Mouse (Mus musculus): ENCODE data around the gene Ism1. TPM values are rescaled to one million over a fixed set of nuclear protein-coding genes. Genes with fewer than 3 reads are reported as not detected.

The Ism1 gene
- total and polyA plus RNA-seq, 2 experiments: 0.15 TPM; not detected in 1

DNA sequence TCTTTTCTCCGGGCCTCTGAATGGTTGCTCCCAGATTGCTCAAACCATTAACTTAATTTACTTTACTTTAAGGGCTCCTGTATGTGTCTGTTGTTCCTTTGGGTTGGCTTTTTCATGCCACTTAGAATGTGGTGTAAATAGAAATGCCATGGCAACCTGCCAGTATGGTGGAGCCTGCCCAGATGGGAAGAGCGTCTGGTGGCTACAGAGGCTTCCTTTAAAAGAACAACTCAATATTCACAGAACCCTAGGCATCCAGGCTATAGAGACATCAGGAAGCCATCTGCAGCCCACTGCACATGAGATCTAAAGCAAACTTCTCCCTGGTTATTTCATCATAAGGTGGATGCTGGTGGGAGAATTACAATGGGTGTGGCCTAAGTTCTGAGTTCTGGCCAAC is 18.6 kb downstream of the Ism1 start:
- H3K27me3 ChIP-seq (ENCODE audit: control insufficient read depth, insufficient read depth, low read length): no peaks in the 10 kb centered on the region
- H3K9ac ChIP-seq (ENCODE audit: low read depth, low read length): no peak overlapping the region
- no peak overlapping the region for H3K27ac ChIP-seq (replicated peaks; ENCODE audit: insufficient read depth, low read depth, low read length)
- TF ChIP-seq POLR2A (IDR thresholded peaks at IDR 0.05; ENCODE audit: extremely low read depth, insufficient read depth, low read length) (no peak), CTCF (IDR thresholded peaks at IDR 0.05; ENCODE audit: low read depth, low read length) (no peak)
- no peak for DNase-seq (ENCODE audit: extremely low read depth, low read depth, low spot score)
- no peaks in the 10 kb centered on the region for H3K79me2 ChIP-seq (ENCODE audit: control insufficient read depth, insufficient read depth, low read length)
- no peaks in the 10 kb centered on the region for H3K36me3 ChIP-seq (ENCODE audit: control insufficient read depth, insufficient read depth, low read length)
- WGBS: 79% methylated on average over 2 of the region's 2 CpGs
- no peak overlapping the region for H3K4me3 ChIP-seq (ENCODE audit: insufficient read depth, low read depth, low read length)
- no peaks in the 10 kb centered on the region for H3K4me1 ChIP-seq (ENCODE audit: control insufficient read depth, insufficient read depth, low read length)

DNA sequence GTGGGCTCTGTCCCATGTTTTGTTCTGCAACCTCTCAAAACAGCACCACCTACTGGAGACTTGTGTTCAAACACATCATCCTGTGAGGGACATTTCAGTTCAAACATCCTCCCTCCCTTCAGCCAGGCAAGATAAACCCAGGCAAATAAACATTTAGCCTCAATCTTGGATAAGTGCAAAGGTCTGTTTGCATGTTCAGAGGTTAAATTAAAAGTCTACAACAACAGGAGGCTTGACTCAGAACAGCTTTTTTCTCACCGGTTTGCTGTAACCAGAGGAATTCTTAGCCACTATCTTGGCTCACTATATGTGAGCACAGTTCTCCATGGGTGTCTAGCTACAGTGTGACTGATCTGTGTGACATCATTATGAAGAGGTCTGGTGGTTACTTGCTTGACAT is 22.6 kb downstream of the Ism1 start:
- peak; percentile 67 for DNase-seq (ENCODE audit: extremely low read depth, low read depth, low spot score)
- H3K27ac ChIP-seq (replicated peaks; ENCODE audit: insufficient read depth, low read depth, low read length): 0 out of 2 replicates have a peak overlapping the region, but pooled peaks have one; percentile 44
- no peak overlapping the region for H3K9ac ChIP-seq (ENCODE audit: low read depth, low read length)
- TF ChIP-seq CTCF (IDR thresholded peaks at IDR 0.05; ENCODE audit: low read depth, low read length): 0 out of 2 replicates have a peak, but pooled peaks have one; percentile 6
- TF ChIP-seq POLR2A (IDR thresholded peaks at IDR 0.05; ENCODE audit: extremely low read depth, insufficient read depth, low read length): no peak
- H3K36me3 ChIP-seq (ENCODE audit: control insufficient read depth, insufficient read depth, low read length): no peaks in the 10 kb centered on the region
- 28% methylated on average over 1 of the region's 1 CpGs for whole genome bisulfite sequencing
- no peaks in the 10 kb centered on the region for H3K79me2 ChIP-seq (ENCODE audit: control insufficient read depth, insufficient read depth, low read length)
- H3K4me1 ChIP-seq (ENCODE audit: control insufficient read depth, insufficient read depth, low read length): no peaks in the 10 kb centered on the region
- H3K4me3 ChIP-seq (ENCODE audit: insufficient read depth, low read depth, low read length): no peak overlapping the region
- no peaks in the 10 kb centered on the region for H3K27me3 ChIP-seq (ENCODE audit: control insufficient read depth, insufficient read depth, low read length)

DNA sequence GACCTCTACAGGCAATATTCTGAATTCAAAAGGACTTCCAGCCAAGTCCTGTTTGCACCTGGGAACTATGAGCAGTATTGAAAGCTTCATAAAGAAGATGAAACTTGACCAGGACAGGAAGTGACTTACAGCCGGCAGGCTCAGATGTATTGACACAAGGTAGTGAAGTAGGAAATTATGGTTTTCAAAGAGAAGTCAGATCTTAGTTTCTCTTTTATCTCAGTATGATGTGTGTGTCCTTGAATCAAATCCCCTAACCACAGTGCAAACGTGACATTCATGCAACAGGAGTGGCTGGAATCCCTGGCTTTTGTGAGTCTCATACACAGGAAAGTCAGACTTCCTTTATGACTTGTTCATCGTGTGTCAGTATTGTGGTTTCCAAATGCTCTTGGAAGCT is 27.0 kb downstream of the Ism1 start:
- Histone ChIP-seq H3K36me3 (ENCODE audit: control insufficient read depth, insufficient read depth, low read length) (no peaks in the 10 kb centered on the region), H3K79me2 (ENCODE audit: control insufficient read depth, insufficient read depth, low read length) (no peaks in the 10 kb centered on the region), H3K4me3 (ENCODE audit: insufficient read depth, low read depth, low read length) (no peak overlapping the region), H3K27me3 (ENCODE audit: control insufficient read depth, insufficient read depth, low read length) (no peaks in the 10 kb centered on the region), H3K27ac (replicated peaks; ENCODE audit: insufficient read depth, low read depth, low read length) (no peak overlapping the region), H3K4me1 (ENCODE audit: control insufficient read depth, insufficient read depth, low read length) (no peaks in the 10 kb centered on the region), H3K9ac (ENCODE audit: low read depth, low read length) (no peak overlapping the region)
- no peak for DNase-seq (ENCODE audit: extremely low read depth, low read depth, low spot score)
- TF ChIP-seq CTCF (IDR thresholded peaks at IDR 0.05; ENCODE audit: low read depth, low read length): no peak
- TF ChIP-seq POLR2A (IDR thresholded peaks at IDR 0.05; ENCODE audit: extremely low read depth, insufficient read depth, low read length): no peak
- 65% methylated on average over 3 of the region's 3 CpGs for WGBS

DNA sequence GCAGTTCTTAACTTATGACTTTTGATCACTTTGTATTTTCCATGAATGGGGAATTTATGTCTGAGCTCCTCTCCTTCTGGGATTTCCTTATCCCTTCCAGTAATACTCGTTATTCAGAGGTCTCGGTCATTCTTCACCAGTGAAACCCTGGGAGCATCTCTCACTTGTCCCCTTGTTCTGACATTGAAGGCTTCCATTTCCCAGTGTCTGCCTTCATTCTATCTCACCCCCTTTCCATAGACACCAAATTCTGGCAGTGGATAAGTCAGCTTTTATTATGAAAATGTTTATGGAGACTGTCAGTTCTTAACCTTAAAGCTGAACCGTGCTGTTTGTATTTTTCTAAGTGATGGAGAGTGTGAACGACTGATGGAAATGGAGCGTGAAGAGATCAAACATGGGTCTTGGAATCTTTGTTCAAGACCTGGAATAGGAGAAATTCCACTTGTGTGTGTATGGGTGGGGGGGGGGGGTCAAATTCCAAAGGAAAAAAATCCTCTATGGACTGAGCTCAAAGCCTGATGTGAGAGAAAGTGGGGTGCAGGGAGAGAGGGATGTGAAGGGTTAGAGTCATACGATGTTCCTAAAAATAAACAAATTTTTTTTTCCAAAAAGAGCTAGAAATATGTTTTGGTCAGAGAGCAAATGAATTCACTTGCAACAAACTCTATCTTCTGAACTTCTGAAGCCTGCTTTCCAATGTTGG is 30.4 kb downstream of the Ism1 start:
- Histone ChIP-seq H3K27me3 (ENCODE audit: control insufficient read depth, insufficient read depth, low read length) (no peaks in the 10 kb centered on the region), H3K36me3 (ENCODE audit: control insufficient read depth, insufficient read depth, low read length) (no peaks in the 10 kb centered on the region), H3K4me3 (ENCODE audit: insufficient read depth, low read depth, low read length) (no peak overlapping the region), H3K9ac (ENCODE audit: low read depth, low read length) (no peak overlapping the region), H3K4me1 (ENCODE audit: control insufficient read depth, insufficient read depth, low read length) (no peaks in the 10 kb centered on the region), H3K79me2 (ENCODE audit: control insufficient read depth, insufficient read depth, low read length) (no peaks in the 10 kb centered on the region), H3K27ac (replicated peaks; ENCODE audit: insufficient read depth, low read depth, low read length) (no peak overlapping the region)
- DNase-seq (ENCODE audit: extremely low read depth, low read depth, low spot score): no peak
- 81% methylated on average over 6 of the region's 6 CpGs for WGBS
- TF ChIP-seq POLR2A (IDR thresholded peaks at IDR 0.05; ENCODE audit: extremely low read depth, insufficient read depth, low read length): no peak
- TF ChIP-seq CTCF (IDR thresholded peaks at IDR 0.05; ENCODE audit: low read depth, low read length): no peak

DNA sequence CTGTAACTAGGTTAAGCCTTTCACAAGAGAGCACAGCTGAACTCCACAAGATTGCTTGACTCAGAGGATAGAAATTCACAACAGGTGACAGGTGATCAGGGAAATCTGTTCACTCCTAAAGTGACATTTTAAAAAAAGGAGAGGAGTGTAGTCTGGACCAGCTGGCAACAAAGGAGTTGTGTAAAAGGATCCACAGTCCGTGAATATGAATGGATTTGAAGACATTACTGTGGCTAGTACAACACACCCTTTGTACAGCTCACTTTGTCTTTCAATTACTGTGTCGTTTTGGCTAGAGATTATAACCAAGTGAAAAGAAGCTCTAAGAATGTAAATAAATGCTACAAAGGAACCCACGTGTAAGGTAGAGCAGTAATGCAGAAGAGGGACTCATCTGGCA is 33.7 kb downstream of the Ism1 start:
- no peak for DNase-seq (ENCODE audit: extremely low read depth, low read depth, low spot score)
- no peaks in the 10 kb centered on the region for H3K36me3 ChIP-seq (ENCODE audit: control insufficient read depth, insufficient read depth, low read length)
- no peak overlapping the region for H3K9ac ChIP-seq (ENCODE audit: low read depth, low read length)
- H3K79me2 ChIP-seq (ENCODE audit: control insufficient read depth, insufficient read depth, low read length): no peaks in the 10 kb centered on the region
- H3K27ac ChIP-seq (replicated peaks; ENCODE audit: insufficient read depth, low read depth, low read length): no peak overlapping the region
- no peaks in the 10 kb centered on the region for H3K4me1 ChIP-seq (ENCODE audit: control insufficient read depth, insufficient read depth, low read length)
- TF ChIP-seq POLR2A (IDR thresholded peaks at IDR 0.05; ENCODE audit: extremely low read depth, insufficient read depth, low read length) (no peak), CTCF (IDR thresholded peaks at IDR 0.05; ENCODE audit: low read depth, low read length) (no peak)
- no peak overlapping the region for H3K4me3 ChIP-seq (ENCODE audit: insufficient read depth, low read depth, low read length)
- no peaks in the 10 kb centered on the region for H3K27me3 ChIP-seq (ENCODE audit: control insufficient read depth, insufficient read depth, low read length)
- WGBS: 62% methylated on average over 3 of the region's 3 CpGs

DNA sequence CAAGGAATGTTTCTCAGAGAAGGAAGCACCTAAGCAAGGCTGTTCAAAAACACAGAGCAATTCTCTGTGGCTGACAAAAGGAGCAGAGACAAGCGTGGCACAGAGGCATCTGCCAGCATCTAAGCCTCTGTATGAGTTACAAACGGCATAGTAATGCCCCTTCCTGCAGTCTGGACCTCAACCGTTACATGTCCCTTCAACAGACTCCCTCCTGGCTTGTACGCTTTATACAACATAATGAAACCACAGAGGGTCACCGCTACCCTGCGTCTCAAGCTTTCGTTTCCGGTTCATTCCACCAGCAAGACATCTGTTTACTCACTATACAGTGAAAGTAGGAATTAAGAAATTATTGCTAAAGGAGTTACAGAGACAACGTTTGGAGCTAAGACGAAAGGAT is 34.1 kb downstream of the Ism1 start:
- H3K27ac ChIP-seq (replicated peaks; ENCODE audit: insufficient read depth, low read depth, low read length): no peak overlapping the region
- H3K4me1 ChIP-seq (ENCODE audit: control insufficient read depth, insufficient read depth, low read length): no peaks in the 10 kb centered on the region
- DNase-seq (ENCODE audit: extremely low read depth, low read depth, low spot score): no peak
- H3K79me2 ChIP-seq (ENCODE audit: control insufficient read depth, insufficient read depth, low read length): no peaks in the 10 kb centered on the region
- TF ChIP-seq POLR2A (IDR thresholded peaks at IDR 0.05; ENCODE audit: extremely low read depth, insufficient read depth, low read length): no peak
- no peak for TF ChIP-seq CTCF (IDR thresholded peaks at IDR 0.05; ENCODE audit: low read depth, low read length)
- no peaks in the 10 kb centered on the region for H3K27me3 ChIP-seq (ENCODE audit: control insufficient read depth, insufficient read depth, low read length)
- no peak overlapping the region for H3K4me3 ChIP-seq (ENCODE audit: insufficient read depth, low read depth, low read length)
- 85% methylated on average over 10 of the region's 10 CpGs for WGBS
- H3K36me3 ChIP-seq (ENCODE audit: control insufficient read depth, insufficient read depth, low read length): no peaks in the 10 kb centered on the region
- no peak overlapping the region for H3K9ac ChIP-seq (ENCODE audit: low read depth, low read length)

Measured in liver, adult 2 months (tissue).